Mouse (Mus musculus): ENCODE results near the gene Lin7a.

Lin7a gene

GRCm38 (mm10) chr10:107323865-107324264 lies 52.4 kb downstream of the Lin7a start:
- no peak for DNase-seq (ENCODE audit: low spot score in 2 of 2)

- DNase-seq (ENCODE audit: low spot score in 2 of 2) = no peak
Observed at GRCm38 (mm10) chr10:107325558-107325957, 54.1 kb downstream of the Lin7a start.

GRCm38 (mm10) chr10:107339524-107339923 lies 68.0 kb downstream of the Lin7a start:
- DNase-seq (ENCODE audit: low spot score in 2 of 2) = no peak

- no peak for DNase-seq (ENCODE audit: low spot score in 2 of 2)
Observed at GRCm38 (mm10) chr10:107341151-107341550, 69.7 kb downstream of the Lin7a start.

- DNase-seq (ENCODE audit: low spot score in 2 of 2) = no peak
Observed at GRCm38 (mm10) chr10:107344200-107344599, 72.7 kb downstream of the Lin7a start.

GRCm38 (mm10) chr10:107347842-107348241 lies 76.4 kb downstream of the Lin7a start:
- DNase-seq (ENCODE audit: low spot score in 2 of 2) = no peak

GRCm38 (mm10) chr10:107351696-107352485 lies 80.4 kb downstream of the Lin7a start:
- no peak for DNase-seq (ENCODE audit: low spot score in 2 of 2)

- DNase-seq (ENCODE audit: low spot score in 2 of 2) = no peak
Observed at GRCm38 (mm10) chr10:107353483-107353882, 82.0 kb downstream of the Lin7a start.

GRCm38 (mm10) chr10:107358443-107359040 lies 87.1 kb downstream of the Lin7a start:
- DNase-seq (ENCODE audit: low spot score in 2 of 2) = no peak

GRCm38 (mm10) chr10:107359296-107359695 lies 87.8 kb downstream of the Lin7a start:
- no peak for DNase-seq (ENCODE audit: low spot score in 2 of 2)

- no peak for DNase-seq (ENCODE audit: low spot score in 2 of 2)
Observed at GRCm38 (mm10) chr10:107361546-107361945, 90.1 kb downstream of the Lin7a start.

- DNase-seq (ENCODE audit: low spot score in 2 of 2) = no peak
Observed at GRCm38 (mm10) chr10:107362026-107362425, 90.5 kb downstream of the Lin7a start.

GRCm38 (mm10) chr10:107363049-107363816 lies 91.7 kb downstream of the Lin7a start:
- no peak for DNase-seq (ENCODE audit: low spot score in 2 of 2)

GRCm38 (mm10) chr10:107377218-107377617 lies 105.7 kb downstream of the Lin7a start:
- DNase-seq (ENCODE audit: low spot score in 2 of 2) = no peak

GRCm38 (mm10) chr10:107381143-107381746 lies 109.8 kb downstream of the Lin7a start:
- DNase-seq (ENCODE audit: low spot score in 2 of 2) = no peak

GRCm38 (mm10) chr10:107383825-107384224 lies 112.3 kb downstream of the Lin7a start:
- DNase-seq (ENCODE audit: low spot score in 2 of 2) = no peak

- DNase-seq (ENCODE audit: low spot score in 2 of 2) = no peak
Observed at GRCm38 (mm10) chr10:107389505-107389904, 118.0 kb downstream of the Lin7a start.

GRCm38 (mm10) chr10:107405347-107405746 lies 133.9 kb downstream of the Lin7a start:
- no peak for DNase-seq (ENCODE audit: low spot score in 2 of 2)

GRCm38 (mm10) chr10:107418306-107418705 lies 146.8 kb downstream of the Lin7a start:
- DNase-seq (ENCODE audit: low spot score in 2 of 2) = no peak

- DNase-seq (ENCODE audit: low spot score in 2 of 2) = no peak
Observed at GRCm38 (mm10) chr10:107436967-107437366, 165.5 kb downstream of the Lin7a start.

- no peak for DNase-seq (ENCODE audit: low spot score in 2 of 2)
Observed at GRCm38 (mm10) chr10:107442781-107443180, 171.3 kb downstream of the Lin7a start.
